Mouse (Mus musculus) cerebellum, adult 9-10 months (tissue): Measurements from ENCODE around the gene Irf2bp1.

Experiments used
- DNase-seq: peaks from one replicate; pipeline ENCODE4 v3.0.0; 2022

Gene Irf2bp1

GRCm38 (mm10) chr7:19003902-19004630 is at the start of gene Irf2bp1:
Gene Irf2bp1 (plus strand): TSS chr7:19004044.
- DNase-seq: peak; percentile 97

GRCm38 (mm10) chr7:18957569-18958383 is 46.1 kb upstream of the Irf2bp1 start:
- peak; percentile 73 for DNase-seq

GRCm38 (mm10) chr7:18958384-18958766 is 45.5 kb upstream of the Irf2bp1 start:
- peak; percentile 63 for DNase-seq

GRCm38 (mm10) chr7:18959446-18959845 is 44.4 kb upstream of the Irf2bp1 start:
- DNase-seq: peak; percentile 48

- no peak for DNase-seq
These were observed 41.6 kb upstream of the Irf2bp1 start for GRCm38 (mm10) chr7:18962171-18962792.

- no peak for DNase-seq
These were observed 41.0 kb upstream of the Irf2bp1 start for GRCm38 (mm10) chr7:18962795-18963194.

GRCm38 (mm10) chr7:18963294-18963843 is 40.5 kb upstream of the Irf2bp1 start:
- DNase-seq: no peak

GRCm38 (mm10) chr7:18965312-18965711 is 38.5 kb upstream of the Irf2bp1 start:
- no peak for DNase-seq

- DNase-seq: no peak
These were observed 36.2 kb upstream of the Irf2bp1 start for GRCm38 (mm10) chr7:18967603-18968002.

GRCm38 (mm10) chr7:18970956-18971355 is 32.9 kb upstream of the Irf2bp1 start:
- DNase-seq: no peak

GRCm38 (mm10) chr7:18978381-18978780 is 25.5 kb upstream of the Irf2bp1 start:
- no peak for DNase-seq

GRCm38 (mm10) chr7:18986503-18986902 is 17.3 kb upstream of the Irf2bp1 start:
- peak; percentile 30 for DNase-seq

- no peak for DNase-seq
These were observed 16.7 kb upstream of the Irf2bp1 start, which contains the start of gene Nanos2 for GRCm38 (mm10) chr7:18987100-18987499. Gene Nanos2 (plus strand): TSS chr7:18987400.

- peak; percentile 55 for DNase-seq
These were observed 16.1 kb upstream of the Irf2bp1 start for GRCm38 (mm10) chr7:18987747-18988146.

- peak; percentile 63 for DNase-seq
These were observed 15.1 kb upstream of the Irf2bp1 start for GRCm38 (mm10) chr7:18988780-18989179.

- DNase-seq: peak; percentile 82
These were observed 13.8 kb upstream of the Irf2bp1 start for GRCm38 (mm10) chr7:18989995-18990394.

GRCm38 (mm10) chr7:18990601-18991295 is 13.1 kb upstream of the Irf2bp1 start, which contains the start of gene Mypop:
Gene Mypop (plus strand): TSS chr7:18991245.
- peak; percentile 100 for DNase-seq

GRCm38 (mm10) chr7:18991660-18992293 is 12.1 kb upstream of the Irf2bp1 start:
- no peak for DNase-seq

- peak; percentile 70 for DNase-seq
These were observed 11.6 kb upstream of the Irf2bp1 start for GRCm38 (mm10) chr7:18992294-18992675.

GRCm38 (mm10) chr7:18993036-18993435 is 10.8 kb upstream of the Irf2bp1 start:
- DNase-seq: no peak

GRCm38 (mm10) chr7:18998835-18999234 is 5.0 kb upstream of the Irf2bp1 start:
- DNase-seq: peak; percentile 35

- peak; percentile 49 for DNase-seq
These were observed 3.4 kb upstream of the Irf2bp1 start for GRCm38 (mm10) chr7:19000421-19000820.
